Mouse (Mus musculus): ENCODE results near the gene Xrcc4.

DNA sequence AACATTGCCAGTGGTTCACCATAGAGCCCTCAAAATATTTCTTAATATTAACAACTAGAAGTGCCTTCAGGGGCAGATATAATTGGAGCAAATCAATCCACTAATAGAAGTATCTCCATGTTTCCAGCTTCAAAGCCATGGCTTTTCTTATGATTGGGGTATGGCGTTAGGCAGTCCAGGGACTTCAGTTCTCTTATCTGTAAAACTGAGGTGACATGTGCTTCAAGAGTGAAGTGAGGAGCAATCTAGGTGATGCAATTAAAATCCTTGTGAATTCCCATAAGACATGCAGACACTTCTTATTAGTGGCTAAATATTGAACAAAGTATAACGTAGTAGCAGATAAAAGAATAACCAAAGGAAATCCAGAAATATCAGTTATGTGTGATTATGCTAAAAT is 238.7 kb downstream of the Xrcc4 start:
- TF ChIP-seq CHD2 (IDR thresholded peaks at IDR 0.05; ENCODE audit: low read depth, low read length) (no peak), ZNF384 (IDR thresholded peaks at IDR 0.05; ENCODE audit: low read depth, low read length) (no peak), MAFK (IDR thresholded peaks at IDR 0.05; ENCODE audit: insufficient read depth, low read depth, low read length) (no peak), HCFC1 (IDR thresholded peaks at IDR 0.05; ENCODE audit: borderline replicate concordance, insufficient read depth, low read length) (no peak)

Data from ES-E14 (cell line).